Mouse (Mus musculus) embryonic facial prominence, embryonic 13.5 days (tissue): Measurements from ENCODE around the gene Shisa9. TPM values are rescaled to one million over a fixed set of nuclear protein-coding genes. Genes with fewer than 3 reads are reported as not detected.

ENCODE experiments used
- ATAC-seq: fragments of 200-750 bp; cut with Nextera tagmentation; 2 replicates; pipeline ENCODE4 v1.8.0; 2017; ENCODE audit warnings: low read depth; ENCODE audit not compliant: insufficient number of reproducible peaks, insufficient read depth, low FRiP score, low TSS enrichment
- H3K27ac ChIP-seq: fragments of 300-500 bp; sonication (generic); 2 replicates; pipeline ENCODE4 v1.5.1; 2015; ENCODE audit warnings: moderate library complexity, mild to moderate bottlenecking, inconsistent platforms
- H3K27me3 ChIP-seq: fragments of 300-500 bp; sonication (generic); 2 replicates; pipeline ENCODE4 v1.6.1; 2015; ENCODE audit warnings: mild to moderate bottlenecking, inconsistent platforms
- H3K36me3 ChIP-seq: fragments of 300-500 bp; sonication (generic); 2 replicates; pipeline ENCODE4 v1.6.1; 2015; ENCODE audit warnings: mild to moderate bottlenecking, inconsistent platforms
- H3K4me1 ChIP-seq: fragments of 300-500 bp; sonication (generic); 2 replicates; pipeline ENCODE4 v1.6.1; 2015; ENCODE audit warnings: inconsistent platforms
- H3K4me2 ChIP-seq: fragments of 300-500 bp; sonication (generic); 2 replicates; pipeline ENCODE4 v1.6.1; 2015; ENCODE audit warnings: moderate library complexity, mild to moderate bottlenecking, inconsistent platforms
- H3K4me3 ChIP-seq: fragments of 300-500 bp; sonication (generic); 2 replicates; pipeline ENCODE4 v1.5.1; 2015; ENCODE audit warnings: mild to moderate bottlenecking, inconsistent platforms
- H3K9ac ChIP-seq: fragments of 300-500 bp; sonication (generic); 2 replicates; pipeline ENCODE4 v1.6.1; 2015; ENCODE audit warnings: mild to moderate bottlenecking, inconsistent platforms
- H3K9me3 ChIP-seq: fragments of 300-500 bp; sonication (generic); 2 replicates; pipeline ENCODE4 v1.6.1; 2016; ENCODE audit warnings: inconsistent platforms
- WGBS: fragments of 180-500 bp; shearing (Covaris S2); methylation state at CpG from one replicate; pipeline ENCODE4 v1.1.7; 2015; ENCODE audit warnings: mixed read lengths; 5-methylcytosine and 5-hydroxymethylcytosine counted together
- polyA plus RNA-seq: library from polyadenylated mRNA; unstranded; fragments of >200 nt; fragmentation: Nextera tagmentation; extraction: Ambion mirVana; gene quantifications from 2 replicates; pipeline ENCODE4 v1.2.1, GENCODE M21; 2015

Shisa9 gene
- polyA plus RNA-seq, 1 experiment from 2014 or later = 1.0 TPM

DNA sequence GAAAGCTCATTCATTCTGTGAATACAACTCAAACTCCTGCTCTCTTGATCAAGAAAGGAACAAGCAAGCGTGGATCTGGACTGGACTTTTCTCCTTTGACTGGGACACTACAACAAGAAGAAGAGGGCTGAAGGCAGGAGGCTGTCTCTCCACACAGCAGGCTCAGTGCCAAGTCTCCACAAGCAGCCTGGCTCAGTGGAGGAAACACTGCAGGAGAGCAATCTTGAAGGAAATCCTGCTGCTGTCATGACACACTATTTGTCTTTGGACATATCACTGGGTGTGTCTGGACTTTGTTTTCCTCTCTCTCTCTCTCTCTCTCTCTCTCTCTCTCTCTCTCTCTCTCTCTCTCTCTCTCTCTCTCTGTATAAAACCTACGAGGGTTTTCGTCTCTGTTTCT, 249.4 kb downstream of the Shisa9 start:
- Histone ChIP-seq H3K27me3 (no peaks in the 10 kb centered on the region), H3K9ac (no peak overlapping the region), H3K4me1 (no peaks in the 10 kb centered on the region), H3K4me3 (no peak overlapping the region), H3K36me3 (no peaks in the 10 kb centered on the region), H3K4me2 (no peak overlapping the region), H3K9me3 (no peaks in the 10 kb centered on the region), H3K27ac (no peak overlapping the region)
- 75% methylated on average over 3 of the region's 3 CpGs for WGBS
- no peak for ATAC-seq

DNA sequence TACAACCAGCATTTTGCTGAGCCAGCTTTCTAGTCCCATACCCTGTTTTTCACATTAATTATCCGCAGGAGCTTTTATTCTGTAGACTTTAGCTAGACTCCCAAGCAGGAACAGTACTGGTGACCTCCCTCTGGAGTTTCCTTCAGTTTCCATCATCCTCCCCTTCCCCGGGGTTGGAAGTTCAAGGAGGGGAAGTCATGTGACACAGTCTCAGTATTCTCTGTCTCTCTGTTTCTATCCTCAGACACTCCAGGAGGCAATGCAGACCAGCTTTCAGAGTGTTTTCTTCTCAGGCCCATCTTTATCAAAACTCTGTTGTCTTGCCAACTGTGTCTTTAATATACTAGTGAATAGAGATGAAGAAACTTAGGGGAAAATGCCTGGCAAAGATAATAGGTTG, 250.4 kb downstream of the Shisa9 start:
- WGBS = 47% methylated on average over 2 of the region's 2 CpGs
- H3K4me3 ChIP-seq = no peak overlapping the region
- no peak overlapping the region for H3K4me2 ChIP-seq
- no peaks in the 10 kb centered on the region for H3K27me3 ChIP-seq
- no peak for ATAC-seq
- no peaks in the 10 kb centered on the region for H3K9me3 ChIP-seq
- no peaks in the 10 kb centered on the region for H3K4me1 ChIP-seq
- H3K27ac ChIP-seq = no peak overlapping the region
- no peak overlapping the region for H3K9ac ChIP-seq
- no peaks in the 10 kb centered on the region for H3K36me3 ChIP-seq

DNA sequence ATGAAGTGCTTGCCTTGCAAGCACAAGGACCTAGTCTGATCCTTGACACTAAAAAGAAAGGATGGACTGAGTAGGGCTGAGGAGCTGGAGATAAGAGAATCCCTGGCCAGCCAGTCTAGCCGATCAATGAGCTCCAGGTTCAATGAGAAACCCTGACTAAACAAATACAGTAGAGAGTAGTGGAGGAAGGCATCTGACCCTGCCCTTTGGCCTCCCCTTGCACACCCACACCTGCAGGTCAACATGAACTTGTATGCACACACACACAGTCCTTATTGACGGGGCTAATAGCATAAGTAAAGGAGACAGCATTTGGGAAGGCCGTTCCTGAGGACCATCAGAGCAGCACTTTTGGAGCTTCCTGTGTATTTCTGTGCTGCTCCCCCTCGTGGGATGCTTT, 254.7 kb downstream of the Shisa9 start:
- Histone ChIP-seq H3K4me1 (no peaks in the 10 kb centered on the region), H3K4me3 (no peak overlapping the region), H3K4me2 (no peak overlapping the region), H3K36me3 (no peaks in the 10 kb centered on the region), H3K9ac (no peak overlapping the region), H3K27me3 (no peaks in the 10 kb centered on the region), H3K27ac (no peak overlapping the region), H3K9me3 (no peaks in the 10 kb centered on the region)
- ATAC-seq = no peak
- 72% methylated on average over 4 of the region's 4 CpGs for WGBS

DNA sequence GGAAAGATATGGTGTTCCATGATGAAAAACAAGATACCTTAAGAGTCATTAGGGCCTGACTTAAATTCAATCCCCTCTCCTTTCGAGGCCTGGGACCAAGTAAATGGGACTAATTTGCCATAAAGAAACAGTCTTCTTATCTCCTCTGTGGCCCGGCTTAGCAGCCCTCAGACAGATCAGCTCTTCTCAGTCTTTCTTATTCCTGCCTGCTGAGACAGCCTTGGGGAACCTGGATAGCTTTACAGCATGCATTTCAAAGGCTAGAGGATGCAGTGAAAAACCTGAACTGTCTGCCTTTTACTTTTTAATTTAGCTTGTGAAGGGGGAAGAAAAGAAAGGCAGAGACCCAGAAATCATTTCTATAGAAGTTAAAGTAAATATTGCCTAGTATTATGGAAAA, 275.4 kb downstream of the Shisa9 start:
- Histone ChIP-seq H3K4me1 (no peaks in the 10 kb centered on the region), H3K4me3 (no peak overlapping the region), H3K36me3 (no peaks in the 10 kb centered on the region), H3K4me2 (no peak overlapping the region), H3K27ac (no peak overlapping the region), H3K9ac (no peak overlapping the region), H3K9me3 (no peaks in the 10 kb centered on the region), H3K27me3 (no peaks in the 10 kb centered on the region)
- 9% methylated on average over 2 of the region's 2 CpGs for WGBS
- ATAC-seq = no peak

DNA sequence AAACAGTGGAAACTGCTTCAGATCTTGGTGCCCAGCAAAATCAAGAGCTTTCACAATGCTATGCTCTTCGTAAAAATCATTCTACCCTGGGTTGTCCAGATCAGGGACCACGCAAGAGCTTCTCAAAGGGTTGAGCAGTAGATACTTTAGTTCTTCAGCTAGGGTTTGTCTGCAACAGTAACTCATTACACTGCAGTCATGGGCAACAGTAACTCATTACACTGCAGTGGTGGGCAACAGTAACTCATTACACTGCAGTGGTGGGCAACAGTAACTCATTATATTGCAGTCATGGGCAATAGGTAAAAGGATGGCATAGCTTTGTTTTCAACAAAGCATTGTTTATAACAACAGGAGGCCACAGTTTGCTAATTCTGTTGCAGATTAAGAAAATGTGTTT, 281.9 kb downstream of the Shisa9 start:
- H3K27ac ChIP-seq = no peak overlapping the region
- H3K4me2 ChIP-seq = no peak overlapping the region
- H3K4me3 ChIP-seq = no peak overlapping the region
- H3K9ac ChIP-seq = no peak overlapping the region
- 94% methylated on average over 2 of the region's 2 CpGs for WGBS
- no peak for ATAC-seq
- no peaks in the 10 kb centered on the region for H3K36me3 ChIP-seq
- H3K4me1 ChIP-seq = no peaks in the 10 kb centered on the region
- no peaks in the 10 kb centered on the region for H3K9me3 ChIP-seq
- H3K27me3 ChIP-seq = no peaks in the 10 kb centered on the region

DNA sequence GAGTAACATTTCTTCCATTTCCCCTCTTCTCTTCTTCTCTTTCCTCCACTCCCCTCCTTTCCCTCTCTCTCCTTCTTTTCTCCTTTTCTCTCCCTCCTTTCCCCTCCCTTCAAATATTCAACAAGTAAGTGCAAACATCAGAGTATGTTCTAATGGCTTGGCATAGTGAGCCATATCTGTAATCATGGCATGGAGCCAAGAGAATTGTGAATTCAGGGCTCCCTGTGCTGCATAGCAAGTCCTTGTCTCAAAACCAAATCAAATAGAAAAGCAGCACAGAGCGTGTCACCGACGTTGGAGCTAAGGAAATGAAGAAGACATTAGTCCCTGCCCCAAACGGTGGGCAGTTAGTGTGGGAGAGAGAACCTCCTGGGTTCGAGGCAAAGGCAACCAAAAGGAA, 316.6 kb downstream of the Shisa9 start:
- no peak for ATAC-seq
- Histone ChIP-seq H3K4me1 (no peaks in the 10 kb centered on the region), H3K27me3 (no peaks in the 10 kb centered on the region), H3K27ac (no peak overlapping the region), H3K4me3 (no peak overlapping the region), H3K9ac (no peak overlapping the region), H3K36me3 (no peaks in the 10 kb centered on the region), H3K9me3 (no peaks in the 10 kb centered on the region), H3K4me2 (no peak overlapping the region)
- 70% methylated on average over 5 of the region's 5 CpGs for WGBS

DNA sequence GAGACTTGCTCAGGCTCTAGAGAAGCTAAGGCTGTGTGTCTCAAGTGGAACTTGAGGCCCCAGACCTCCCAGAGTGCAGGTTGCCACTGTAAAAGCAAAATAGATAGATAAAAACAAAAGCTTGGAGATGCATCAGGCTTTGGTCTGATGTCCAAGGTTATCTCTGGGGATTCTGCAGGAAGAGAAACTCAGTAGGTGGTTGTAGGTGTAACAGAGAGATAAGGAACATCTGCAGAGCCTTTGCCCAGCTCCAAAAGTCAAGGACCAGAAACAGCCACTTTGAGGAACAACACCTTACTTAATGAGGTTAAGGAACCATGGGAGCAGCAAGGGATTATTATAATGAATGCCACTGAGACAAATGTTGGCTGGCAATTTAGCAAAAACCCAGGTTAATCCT, 319.5 kb downstream of the Shisa9 start:
- H3K4me3 ChIP-seq = no peak overlapping the region

DNA sequence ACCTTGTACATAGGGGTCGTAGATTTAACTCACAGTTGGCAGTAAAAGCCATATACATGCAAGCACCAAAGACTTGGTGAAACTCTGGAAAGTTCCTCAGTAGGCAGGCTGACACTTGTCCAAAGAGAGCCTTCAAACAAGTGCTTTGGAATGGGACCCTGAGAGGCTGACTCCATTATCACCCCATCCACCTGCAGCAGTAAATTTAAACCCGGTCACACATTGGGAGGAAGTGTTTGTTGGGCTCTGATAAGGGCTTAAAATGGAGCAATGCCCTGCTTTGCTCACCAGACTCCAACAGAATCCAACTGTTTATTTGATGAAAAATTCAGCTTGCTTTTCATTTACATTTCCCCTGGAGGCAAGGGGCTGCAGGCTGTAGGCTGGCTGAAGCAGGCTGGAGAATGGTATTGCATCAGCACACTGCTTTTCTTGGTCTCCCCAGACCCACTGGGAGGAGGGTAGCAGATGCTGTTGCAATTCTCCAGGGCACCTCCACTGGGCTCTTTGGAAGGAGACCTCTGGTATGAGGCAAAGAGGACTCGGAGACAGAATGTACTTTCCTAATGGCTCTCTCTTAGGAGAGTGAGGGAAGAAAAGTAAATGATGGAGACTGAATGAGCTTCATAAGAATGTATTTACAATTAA, 323.5 kb downstream of the Shisa9 start:
- Histone ChIP-seq H3K36me3 (no peaks in the 10 kb centered on the region), H3K9me3 (no peaks in the 10 kb centered on the region), H3K27ac (no peak overlapping the region), H3K27me3 (no peaks in the 10 kb centered on the region), H3K4me1 (no peaks in the 10 kb centered on the region), H3K4me2 (no peak overlapping the region), H3K9ac (no peak overlapping the region), H3K4me3 (no peak overlapping the region)
- ATAC-seq = no peak
- WGBS = 79% methylated on average over 3 of the region's 3 CpGs

More for the DNA sequence above, 319.5 kb downstream of the Shisa9 start:
- Histone ChIP-seq H3K27me3 (no peaks in the 10 kb centered on the region), H3K9ac (no peak overlapping the region), H3K36me3 (no peaks in the 10 kb centered on the region), H3K27ac (no peak overlapping the region), H3K4me2 (no peak overlapping the region), H3K9me3 (no peaks in the 10 kb centered on the region), H3K4me1 (no peaks in the 10 kb centered on the region)
- ATAC-seq = no peak

DNA sequence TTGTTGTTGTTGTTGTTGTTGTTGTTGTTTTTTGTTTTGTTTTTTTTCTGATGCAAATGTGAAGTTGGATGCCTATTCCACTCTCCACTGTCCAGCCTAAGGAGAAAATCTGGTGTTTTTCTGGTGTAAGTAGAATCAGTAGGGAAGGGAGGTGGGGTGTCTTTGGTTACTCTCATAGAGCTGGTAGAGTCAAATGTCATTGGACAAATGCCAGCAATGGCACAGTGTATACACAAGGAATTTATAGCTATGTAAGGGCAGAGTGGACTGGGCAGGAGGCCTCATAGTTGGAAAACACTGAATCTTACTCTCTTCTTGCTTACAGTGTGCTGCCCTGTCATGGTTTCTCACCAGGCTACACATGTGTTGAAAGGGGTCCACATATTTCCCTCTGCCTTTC, 325.9 kb downstream of the Shisa9 start:
- no peak for ATAC-seq
- no peak overlapping the region for H3K4me3 ChIP-seq
- H3K9ac ChIP-seq = no peak overlapping the region
- H3K4me1 ChIP-seq = no peaks in the 10 kb centered on the region
- no peaks in the 10 kb centered on the region for H3K36me3 ChIP-seq
- H3K27me3 ChIP-seq = no peaks in the 10 kb centered on the region
- no peak overlapping the region for H3K27ac ChIP-seq
- H3K4me2 ChIP-seq = no peak overlapping the region
- H3K9me3 ChIP-seq = no peaks in the 10 kb centered on the region

DNA sequence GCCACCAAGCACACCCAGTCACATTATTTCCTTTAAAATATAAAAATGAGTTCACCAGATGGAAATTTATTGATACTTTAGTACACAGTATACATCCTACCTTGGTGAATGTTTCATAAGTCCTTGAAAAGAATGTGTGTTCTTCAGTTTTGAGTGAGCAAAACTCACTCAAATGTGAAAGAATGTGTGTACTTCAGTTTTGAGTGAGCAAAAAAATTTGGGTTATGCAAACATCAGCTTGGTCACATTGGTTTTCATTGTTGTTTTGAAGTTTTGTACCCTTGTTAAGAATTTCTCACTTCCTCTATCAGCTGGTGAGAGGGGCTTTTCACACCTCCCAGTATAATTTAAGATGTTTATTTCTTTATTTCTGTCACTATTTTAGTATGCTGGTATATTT, 331.7 kb downstream of the Shisa9 start:
- no peaks in the 10 kb centered on the region for H3K9me3 ChIP-seq
- H3K27ac ChIP-seq = no peak overlapping the region
- H3K4me1 ChIP-seq = no peaks in the 10 kb centered on the region
- no peaks in the 10 kb centered on the region for H3K27me3 ChIP-seq
- H3K4me3 ChIP-seq = no peak overlapping the region
- no peaks in the 10 kb centered on the region for H3K36me3 ChIP-seq
- ATAC-seq = no peak
- no peak overlapping the region for H3K9ac ChIP-seq
- no peak overlapping the region for H3K4me2 ChIP-seq

Other genes with a start within 250 kb of the Shisa9 start
- 23.5 and 24.8 TPM in 2 replicates for gene Cpped1, start 74.7 kb upstream of the Shisa9 start, polyA plus RNA-seq